Mouse (Mus musculus) layer of hippocampus, adult 9-10 months (tissue): Measurements from ENCODE around the gene Fto.

ENCODE experiments used
- DNase-seq: peaks from one replicate; pipeline ENCODE4 v3.0.0; 2022; ENCODE audit warnings: low spot score

Gene Fto

GRCm38 (mm10) chr8:91525342-91525817, 212.1 kb downstream of the Fto start:
- DNase-seq = no peak

- peak; percentile 40 for DNase-seq
These were observed 215.6 kb downstream of the Fto start for GRCm38 (mm10) chr8:91528967-91529366.

- no peak for DNase-seq
These were observed 216.4 kb downstream of the Fto start for GRCm38 (mm10) chr8:91529699-91530098.

GRCm38 (mm10) chr8:91530656-91531055, 217.3 kb downstream of the Fto start:
- no peak for DNase-seq

GRCm38 (mm10) chr8:91531971-91532370, 218.6 kb downstream of the Fto start:
- peak; percentile 55 for DNase-seq

GRCm38 (mm10) chr8:91532671-91533436, 219.5 kb downstream of the Fto start:
- DNase-seq = peak; percentile 11

GRCm38 (mm10) chr8:91534752-91535151, 221.4 kb downstream of the Fto start:
- no peak for DNase-seq

GRCm38 (mm10) chr8:91538109-91538508, 224.8 kb downstream of the Fto start:
- DNase-seq = no peak

- DNase-seq = no peak
These were observed 225.6 kb downstream of the Fto start for GRCm38 (mm10) chr8:91538892-91539291.

GRCm38 (mm10) chr8:91539586-91539985, 226.3 kb downstream of the Fto start:
- no peak for DNase-seq

GRCm38 (mm10) chr8:91541229-91541628, 227.9 kb downstream of the Fto start:
- no peak for DNase-seq

GRCm38 (mm10) chr8:91545561-91545960, 232.2 kb downstream of the Fto start:
- no peak for DNase-seq

- DNase-seq = no peak
These were observed 233.3 kb downstream of the Fto start for GRCm38 (mm10) chr8:91546599-91546998.

GRCm38 (mm10) chr8:91550131-91550530, 236.8 kb downstream of the Fto start:
- DNase-seq = no peak

- DNase-seq = no peak
These were observed 237.9 kb downstream of the Fto start for GRCm38 (mm10) chr8:91551166-91551765.

- no peak for DNase-seq
These were observed 238.6 kb downstream of the Fto start for GRCm38 (mm10) chr8:91551775-91552538.

- DNase-seq = no peak
These were observed 239.3 kb downstream of the Fto start for GRCm38 (mm10) chr8:91552635-91553034.

GRCm38 (mm10) chr8:91553387-91553786, 240.1 kb downstream of the Fto start:
- DNase-seq = no peak

GRCm38 (mm10) chr8:91557041-91557587, 243.8 kb downstream of the Fto start:
- no peak for DNase-seq

- no peak for DNase-seq
These were observed 245.1 kb downstream of the Fto start for GRCm38 (mm10) chr8:91558408-91558807.

GRCm38 (mm10) chr8:91560017-91560591, 246.8 kb downstream of the Fto start:
- no peak for DNase-seq

GRCm38 (mm10) chr8:91561241-91561640, 247.9 kb downstream of the Fto start:
- DNase-seq = no peak
